Mouse (Mus musculus): ENCODE data around the gene Tcf3. TPM values are rescaled to one million over a fixed set of nuclear protein-coding genes. Genes with fewer than 3 reads are reported as not detected.

The Tcf3 gene
- total RNA-seq, 2 experiments from 2014 or later, result 51.9 to 53.7 TPM

Small RNA genes lying within 50 kb of the gene (microRNA-seq; reads per million reads assigned to microRNA genes)
- not detected for gene Gm22721

Other genes starting within 250 kb of the Tcf3 start
- gene Mum1, start 207.2 kb downstream of the Tcf3 start, total RNA-seq (2021), result 10 to 100 TPM; 53.9 to 55.2 TPM
- gene Ndufs7, start 184.5 kb downstream of the Tcf3 start, total RNA-seq (2021), result 100 to 1,000 TPM; 124 to 125 TPM
- gene Gamt, start 172.6 kb downstream of the Tcf3 start, total RNA-seq (2021), result 10 to 100 TPM; 21.9 to 23.0 TPM
- gene Dazap1, start 172.2 kb downstream of the Tcf3 start, total RNA-seq (2021), result 100 to 1,000 TPM; 136 to 145 TPM
- gene Rps15, start 141.2 kb downstream of the Tcf3 start, total RNA-seq (2021), result 100 to 1,000 TPM; 873 to 899 TPM
- 100 to 1,000 TPM; 398 to 400 TPM for gene Apc2, start 137.7 kb downstream of the Tcf3 start, total RNA-seq (2021)
- gene 2310011J03Rik, start 113.1 kb downstream of the Tcf3 start, total RNA-seq (2021), result 10 to 100 TPM; 13.6 to 14.2 TPM
- gene Pcsk4, start 104.1 kb downstream of the Tcf3 start, total RNA-seq (2021), result 10 to 100 TPM in 1 of 2 experiments, 1 to 10 TPM in 1; 8.1 to 10.5 TPM
- 10 to 100 TPM; 13.3 to 14.8 TPM for gene Reep6, start 103.7 kb downstream of the Tcf3 start, total RNA-seq (2021)
- under 1 TPM; 0.56 to 0.72 TPM for gene Adamtsl5, start 85.2 kb downstream of the Tcf3 start, total RNA-seq (2021)
- 1 to 10 TPM; 4.2 to 6.1 TPM for gene Plk5, start 77.2 kb downstream of the Tcf3 start, total RNA-seq (2021)
- gene Mex3d, start 46.0 kb downstream of the Tcf3 start, total RNA-seq (2021), result 10 to 100 TPM; 75.5 to 80.1 TPM
- gene Mbd3, start 34.1 kb downstream of the Tcf3 start, total RNA-seq (2021), result 100 to 1,000 TPM; 138 to 147 TPM
- 100 to 1,000 TPM; 282 to 286 TPM for gene Uqcr11, start 26.8 kb downstream of the Tcf3 start, total RNA-seq (2021)
- gene Onecut3, start 61.2 kb upstream of the Tcf3 start, total RNA-seq (2021), result under 1 TPM in 1 of 2 experiments, not detected in 1; 0.24 TPM
- under 1 TPM; 0.14 to 0.20 TPM for gene Atp8b3, start 105.5 kb upstream of the Tcf3 start, total RNA-seq (2021)
- gene Rexo1, start 127.9 kb upstream of the Tcf3 start, total RNA-seq (2021), result 10 to 100 TPM; 65.2 to 67.5 TPM
- gene Klf16, start 143.7 kb upstream of the Tcf3 start, total RNA-seq (2021), result 10 to 100 TPM; 34.1 to 35.5 TPM
- gene Abhd17a, start 156.7 kb upstream of the Tcf3 start, total RNA-seq (2021), result 100 to 1,000 TPM; 131 to 133 TPM
- 10 to 100 TPM; 30.9 to 34.5 TPM for gene Scamp4, start 169.2 kb upstream of the Tcf3 start, total RNA-seq (2021)
- gene Adat3, start 169.2 kb upstream of the Tcf3 start, total RNA-seq (2021), result 1 to 10 TPM; 2.9 to 3.6 TPM
- 1 to 10 TPM; 3.7 to 4.8 TPM for gene Gm49322, start 172.4 kb upstream of the Tcf3 start, total RNA-seq (2021)
- gene Csnk1g2, start 189.2 kb upstream of the Tcf3 start, total RNA-seq (2021), result 100 to 1,000 TPM; 130 to 138 TPM
- gene Btbd2, start 223.4 kb upstream of the Tcf3 start, total RNA-seq (2021), result 10 to 100 TPM; 80.9 to 83.2 TPM
- 10 to 100 TPM; 61.6 to 67.1 TPM for gene Mknk2, start 244.5 kb upstream of the Tcf3 start, total RNA-seq (2021)